ENCODE assay signal across 15 mouse cellular contexts in genomic region chr6:89296909-89297695, GRCm38 (mm10).
DNase-seq lines count a peak whose midpoint lies in the region; ATAC-seq and TF ChIP-seq lines count a peak whose summit lies in the region.
"Had no signal": no experiment of that assay in that cellular context is flagged by ENCODE, and none has a peak within 500 bp of the region (broad histone marks: within the 10 kb centered on the region; RNA-seq: fewer than 3 reads in every experiment).

No protein-coding gene starts in this region.

- no peak overlapping the region for H3K9ac ChIP-seq in forebrain, embryonic 11.5 days (ENCODE audit: low read length)
- H3K9ac ChIP-seq in kidney, embryonic 16.5 days (replicated peaks; ENCODE audit: low read length): no peak overlapping the region
- H3K9ac ChIP-seq in forebrain, embryonic 15.5 days (replicated peaks): no peak overlapping the region
- H3K9ac ChIP-seq: embryonic facial prominence, embryonic 13.5 days; limb, embryonic 15.5 days; lung, embryonic 15.5 days had no signal

- no peaks in the 10 kb centered on the region for H3K9me3 ChIP-seq in forebrain, embryonic 11.5 days (ENCODE audit: control insufficient read depth, low read length)
- no peaks in the 10 kb centered on the region for H3K9me3 ChIP-seq in forebrain, embryonic 10.5 days
- H3K9me3 ChIP-seq in kidney, embryonic 16.5 days (ENCODE audit: low read length): no peaks in the 10 kb centered on the region
- no peaks in the 10 kb centered on the region for H3K9me3 ChIP-seq in forebrain, embryonic 15.5 days
- H3K9me3 ChIP-seq: embryonic facial prominence, embryonic 13.5 days; G1E; limb, embryonic 15.5 days; lung, embryonic 15.5 days had no signal

- intact Hi-C loops in left cerebral cortex, adult 2 months (cut with DNase I): no loop called here
- intact Hi-C loops in heart, postnatal 10 days (cut with DNase I): no loop called here

- no peak for TF ChIP-seq CTCF in left cerebral cortex, adult 2 months (IDR thresholded peaks at IDR 0.05)

- H3K27me3 ChIP-seq in forebrain, embryonic 11.5 days (ENCODE audit: control insufficient read depth, insufficient read depth, low read length): peaks cover 5% of the 10 kb centered on the region; the same call in 1 of the 2 replicates
- H3K27me3 ChIP-seq in forebrain, embryonic 10.5 days (ENCODE audit: poor library complexity, severe bottlenecking): peaks cover 77% of the 10 kb centered on the region
- H3K27me3 ChIP-seq in kidney, embryonic 16.5 days (ENCODE audit: insufficient read depth, low read length): no peaks in the 10 kb centered on the region
- H3K27me3 ChIP-seq in forebrain, embryonic 15.5 days: peaks cover 9% of the 10 kb centered on the region; the same call in 1 of the 2 replicates
- H3K27me3 ChIP-seq: embryonic facial prominence, embryonic 13.5 days; limb, embryonic 15.5 days; lung, embryonic 15.5 days had no signal

- H3K4me2 ChIP-seq in forebrain, embryonic 11.5 days (ENCODE audit: low read depth, low read length, severe bottlenecking): no peak overlapping the region
- no peak overlapping the region for H3K4me2 ChIP-seq in kidney, embryonic 16.5 days (replicated peaks; ENCODE audit: low read depth, low read length)
- no peak overlapping the region for H3K4me2 ChIP-seq in forebrain, embryonic 15.5 days (replicated peaks)
- H3K4me2 ChIP-seq: embryonic facial prominence, embryonic 13.5 days; limb, embryonic 15.5 days; lung, embryonic 15.5 days had no signal

- H3K36me3 ChIP-seq in forebrain, embryonic 11.5 days (ENCODE audit: control insufficient read depth, insufficient read depth, low read length): no peaks in the 10 kb centered on the region
- H3K36me3 ChIP-seq in forebrain, embryonic 10.5 days (replicated peaks): no peaks in the 10 kb centered on the region
- H3K36me3 ChIP-seq in kidney, embryonic 16.5 days (ENCODE audit: insufficient read depth, low read length): no peaks in the 10 kb centered on the region
- no peaks in the 10 kb centered on the region for H3K36me3 ChIP-seq in forebrain, embryonic 15.5 days
- H3K36me3 ChIP-seq: embryonic facial prominence, embryonic 13.5 days; G1E; limb, embryonic 15.5 days; lung, embryonic 15.5 days had no signal

- peak; percentile 66 for ATAC-seq in forebrain, embryonic 11.5 days (replicated peaks; ENCODE audit: low FRiP score)
- ATAC-seq in kidney, embryonic 16.5 days (ENCODE audit: low FRiP score, low TSS enrichment): no peak
- ATAC-seq in forebrain, embryonic 15.5 days (replicated peaks): 0 out of 2 replicates have a peak, but pooled peaks have one; percentile 46
- ATAC-seq: intestine, embryonic 16.5 days had no signal

- no peak overlapping the region for H3K4me3 ChIP-seq in forebrain, embryonic 11.5 days (ENCODE audit: low read depth, low read length)
- no peak overlapping the region for H3K4me3 ChIP-seq in forebrain, embryonic 10.5 days
- H3K4me3 ChIP-seq in kidney, embryonic 16.5 days (ENCODE audit: low read length): no peak overlapping the region
- H3K4me3 ChIP-seq in forebrain, embryonic 15.5 days: no peak overlapping the region
- H3K4me3 ChIP-seq in left cerebral cortex, adult 2 months: no peak overlapping the region
- H3K4me3 ChIP-seq: embryonic facial prominence, embryonic 13.5 days; limb, embryonic 15.5 days; lung, embryonic 15.5 days had no signal

- DNase-seq in forebrain, embryonic 11.5 days (ENCODE audit: low spot score): no peak
- DNase-seq in forebrain, embryonic 10.5 days (ENCODE audit: extremely low spot score, low spot score): no peak
- peak; percentile 81 for DNase-seq in kidney, adult 9 months
- peak; percentile 95 for DNase-seq in retina, postnatal 1 day
- DNase-seq in left cerebral cortex, adult 2 months (ENCODE audit: extremely low spot score in 1 of 2, low spot score in 2 of 2): no peak
- DNase-seq in heart, postnatal 10 days: no peak
- DNase-seq: heart, postnatal 14 days; thymus, adult 2 months had no signal

- WGBS in forebrain, embryonic 11.5 days: 32% methylated on average over 15 of the region's 15 CpGs
- 46% methylated on average over 15 of the region's 15 CpGs for WGBS in forebrain, embryonic 10.5 days
- 68% methylated on average over 15 of the region's 15 CpGs for WGBS in kidney, embryonic 16.5 days
- 18% methylated on average over 15 of the region's 15 CpGs for WGBS in forebrain, embryonic 15.5 days

- H3K27ac ChIP-seq in forebrain, embryonic 11.5 days (ENCODE audit: low read depth, low read length): no peak overlapping the region
- no peak overlapping the region; the same call in 1 of the 2 replicates for H3K27ac ChIP-seq in forebrain, embryonic 10.5 days
- H3K27ac ChIP-seq in kidney, embryonic 16.5 days (ENCODE audit: low read length): no peak overlapping the region
- no peak overlapping the region for H3K27ac ChIP-seq in forebrain, embryonic 15.5 days (replicated peaks)
- H3K27ac ChIP-seq in left cerebral cortex, adult 2 months: no peak overlapping the region
- H3K27ac ChIP-seq: embryonic facial prominence, embryonic 13.5 days; limb, embryonic 15.5 days; lung, embryonic 15.5 days had no signal

- H3K4me1 ChIP-seq in forebrain, embryonic 11.5 days (replicated peaks; ENCODE audit: control insufficient read depth, insufficient read depth, low read length): no peaks in the 10 kb centered on the region
- peaks cover 15% of the 10 kb centered on the region for H3K4me1 ChIP-seq in forebrain, embryonic 10.5 days
- no peaks in the 10 kb centered on the region; the same call in 1 of the 2 replicates for H3K4me1 ChIP-seq in kidney, embryonic 16.5 days (ENCODE audit: insufficient read depth, low read length)
- H3K4me1 ChIP-seq in forebrain, embryonic 15.5 days: peaks cover 3% of the 10 kb centered on the region; the same call in 1 of the 2 replicates
- H3K4me1 ChIP-seq: embryonic facial prominence, embryonic 13.5 days; limb, embryonic 15.5 days had no signal

Comparison
In these comparisons a context has a peak if more than half of its experiments do, and no peak if none do; other contexts are left out.
1. DNase-seq: peak in kidney, adult 9 months (single experiment) and retina, postnatal 1 day (single experiment); none in forebrain, embryonic 11.5 days (single experiment), forebrain, embryonic 10.5 days (single experiment), left cerebral cortex, adult 2 months (0 of 2) and heart, postnatal 10 days (0 of 2).